Mouse (Mus musculus): ENCODE data around the gene Mrpl21.

Gene Mrpl21

GRCm38 (mm10) chr19:3304017-3304416 is 21.3 kb downstream of the Mrpl21 start:
- no peak for DNase-seq

GRCm38 (mm10) chr19:3307175-3307949 is 24.7 kb downstream of the Mrpl21 start:
- no peak for DNase-seq

- DNase-seq: no peak
Observed at GRCm38 (mm10) chr19:3319341-3319740, 36.6 kb downstream of the Mrpl21 start.

DNA sequence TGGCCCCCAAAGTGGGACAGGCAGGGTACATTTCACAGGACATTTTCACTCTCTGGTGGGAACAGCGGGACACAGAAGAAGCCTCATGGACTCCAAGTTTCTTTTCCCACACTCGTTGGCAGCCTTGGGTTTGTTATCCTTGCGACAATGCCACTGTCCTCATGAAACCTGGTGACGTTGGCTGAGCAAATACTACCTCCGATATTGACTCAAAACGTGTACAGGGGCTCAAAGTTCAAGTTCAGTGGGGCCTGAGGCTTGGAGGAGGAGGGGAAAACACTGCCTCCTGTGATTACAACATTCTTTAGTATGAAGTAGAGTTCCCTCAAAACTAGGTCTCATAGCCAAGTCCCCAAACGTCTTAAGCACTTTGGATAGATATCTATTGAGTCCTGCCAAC is 37.4 kb downstream of the Mrpl21 start:
- DNase-seq: peak; percentile 15

GRCm38 (mm10) chr19:3320801-3321200 is 38.1 kb downstream of the Mrpl21 start:
- DNase-seq: no peak

- DNase-seq: peak; percentile 85
Observed at GRCm38 (mm10) chr19:3321617-3322016, 38.9 kb downstream of the Mrpl21 start.

DNA sequence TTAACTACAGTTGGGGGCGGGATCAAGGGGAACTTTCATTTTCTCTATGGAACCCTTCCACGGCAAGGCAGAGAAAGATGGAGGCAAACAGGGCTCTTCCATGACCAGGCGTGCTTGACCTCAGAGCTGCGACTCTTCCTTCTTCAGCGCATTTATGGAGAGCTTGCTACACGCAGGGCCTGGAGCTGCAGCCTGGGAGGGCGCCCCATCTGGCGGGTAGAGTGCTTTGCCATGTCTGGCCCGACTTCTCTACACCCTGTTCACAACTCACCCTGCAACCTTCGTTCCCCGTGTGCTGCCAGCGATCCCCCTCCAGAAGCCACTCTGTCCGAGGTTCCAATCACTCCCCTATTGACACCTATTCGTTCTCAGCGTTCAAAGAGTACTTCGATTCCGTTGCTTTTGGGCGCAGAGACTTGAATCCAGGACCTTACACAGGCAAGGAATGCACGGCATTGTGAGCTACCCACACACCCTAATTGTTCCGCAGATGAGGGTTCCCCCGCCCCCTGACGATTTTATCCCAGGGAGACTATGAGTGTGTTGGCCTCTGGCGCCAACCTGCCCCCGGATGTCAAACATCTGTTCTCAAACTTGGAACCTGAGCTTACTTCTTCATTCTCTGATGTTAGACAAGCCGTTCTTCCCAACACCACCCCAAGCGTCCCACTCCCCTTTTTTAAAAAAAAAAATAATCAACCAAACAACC is 39.7 kb downstream of the Mrpl21 start, which contains the start of gene Cpt1a:
Gene Cpt1a (plus strand): TSS at position 74 of the 709 bp plus-strand sequence.
- peak; percentile 70 for DNase-seq

GRCm38 (mm10) chr19:3323201-3323621 is 40.5 kb downstream of the Mrpl21 start:
- DNase-seq: peak; percentile 90

- peak; percentile 88 for DNase-seq
Observed at GRCm38 (mm10) chr19:3323753-3324270, 41.1 kb downstream of the Mrpl21 start.

- DNase-seq: peak; percentile 43
Observed at GRCm38 (mm10) chr19:3324271-3324811, 41.6 kb downstream of the Mrpl21 start.

DNA sequence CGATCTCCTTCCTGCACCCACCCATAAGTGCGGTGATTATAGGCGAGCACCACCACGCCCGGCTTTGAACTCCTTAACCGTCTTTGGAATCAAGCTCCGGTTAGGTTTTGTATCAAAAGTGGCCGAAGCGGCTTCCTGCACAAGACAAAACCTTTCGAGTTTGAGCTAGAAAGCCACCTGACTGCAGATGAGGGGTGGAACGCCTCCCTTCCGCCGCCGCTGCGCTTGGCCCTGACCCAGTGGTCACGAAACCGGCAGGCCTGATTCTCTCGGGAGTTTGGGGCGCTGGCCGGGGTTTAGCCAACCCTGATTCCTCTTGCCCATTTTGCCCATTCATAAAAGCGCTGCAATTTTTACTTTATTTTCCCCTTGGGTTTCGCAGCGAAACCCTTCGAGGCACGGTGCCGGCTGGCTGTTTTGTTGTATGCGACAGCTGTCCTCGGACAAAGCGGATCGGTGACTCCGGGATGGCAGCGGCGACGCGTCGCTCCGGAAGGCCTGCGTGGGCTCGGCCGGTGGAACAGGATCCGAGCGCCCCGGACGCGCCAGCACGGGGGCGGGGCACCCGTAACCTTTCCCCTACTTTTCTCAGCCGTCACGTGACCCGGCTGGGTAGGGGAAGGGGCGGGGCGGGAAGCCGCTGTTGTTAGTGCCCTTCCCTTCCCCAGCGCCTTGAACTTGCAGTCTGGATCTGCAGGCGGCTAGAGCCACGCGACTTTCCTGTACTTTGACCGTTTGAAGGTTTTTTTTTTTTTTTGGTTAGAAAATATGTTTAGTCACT is 42.4 kb downstream of the Mrpl21 start:
- DNase-seq: peak; percentile 94

DNA sequence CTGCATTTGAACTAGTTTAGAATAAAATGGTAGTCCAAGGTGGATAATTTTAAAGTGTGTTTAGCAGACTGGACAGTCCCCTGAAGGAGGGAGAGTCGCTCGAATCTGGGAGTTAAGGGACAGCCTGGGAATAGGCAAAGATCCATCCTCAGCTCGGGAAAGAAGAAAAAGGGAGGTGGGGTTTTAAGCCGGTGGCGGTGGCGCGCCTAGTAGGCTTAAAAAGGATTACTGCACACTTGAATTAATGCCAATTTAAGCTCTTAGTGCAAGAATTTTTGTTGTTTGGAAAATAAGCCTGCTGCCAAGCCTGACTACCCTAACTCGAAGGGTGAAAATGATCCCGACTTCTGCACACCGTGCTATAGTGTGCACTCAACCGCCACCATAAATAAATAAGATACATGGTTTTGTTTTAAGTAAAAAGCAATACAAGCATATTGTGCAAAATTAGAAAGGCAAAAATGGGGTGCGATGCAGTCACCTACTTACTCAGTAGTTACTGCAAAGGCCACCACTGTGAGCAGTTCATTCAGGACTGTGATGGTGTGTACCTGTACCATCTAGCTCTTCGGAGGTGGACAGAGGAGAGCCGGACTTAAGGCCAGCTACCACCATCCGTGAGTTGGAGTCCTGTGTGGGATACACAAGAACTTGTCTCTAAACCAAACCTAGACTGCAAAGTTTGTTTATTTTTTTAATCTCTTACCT is 43.2 kb downstream of the Mrpl21 start:
- peak; percentile 45 for DNase-seq

DNA sequence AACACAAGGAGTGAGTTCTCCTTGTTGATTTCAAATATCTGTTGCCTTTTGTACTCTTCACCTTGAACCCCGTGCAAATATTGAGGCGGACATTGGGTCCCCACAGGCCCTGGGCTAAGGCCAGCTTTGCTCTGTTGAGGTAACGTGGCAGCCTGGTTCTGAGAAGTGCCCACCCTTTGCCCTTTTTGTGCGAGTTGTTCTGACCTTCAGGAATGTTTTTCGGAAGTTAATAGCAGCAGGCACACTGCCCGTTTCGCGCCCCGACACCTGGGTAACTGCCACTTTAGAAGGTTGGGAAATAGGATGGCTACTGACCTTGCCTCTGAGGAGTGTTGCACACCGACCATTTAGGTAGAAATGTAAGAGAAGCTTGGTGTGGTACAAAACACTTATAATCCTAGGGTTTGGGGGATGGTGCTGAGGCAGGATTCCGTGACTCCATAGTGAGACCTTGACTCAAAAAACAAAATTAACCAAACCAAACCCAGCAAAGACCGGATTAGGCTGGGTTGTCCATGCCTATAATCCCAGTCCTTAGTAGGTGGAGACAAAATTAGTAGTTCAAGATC is 43.9 kb downstream of the Mrpl21 start:
- DNase-seq: peak; percentile 89

DNA sequence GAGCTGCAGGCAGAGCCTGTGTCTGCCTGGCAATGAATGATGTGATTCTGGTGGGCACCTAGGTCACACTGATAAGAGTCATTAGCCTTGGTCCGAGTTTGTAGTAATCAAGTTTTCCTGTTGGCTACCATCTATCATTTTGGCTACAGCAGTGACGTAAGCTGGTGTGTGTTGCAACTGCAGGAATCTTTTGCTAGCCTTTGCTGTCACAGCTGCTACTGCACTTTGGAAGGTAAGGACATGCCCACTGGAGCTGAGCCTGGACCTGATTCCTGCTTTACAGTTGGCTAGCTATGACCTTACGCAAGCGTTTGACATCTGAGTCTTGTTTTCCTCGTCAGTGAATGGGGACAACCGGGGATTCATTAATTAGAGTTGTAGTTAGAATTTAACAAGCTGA is 50.5 kb downstream of the Mrpl21 start:
- peak; percentile 92 for DNase-seq

- DNase-seq: peak; percentile 80
Observed at GRCm38 (mm10) chr19:3333694-3334515, 51.2 kb downstream of the Mrpl21 start.

- no peak for DNase-seq
Observed at GRCm38 (mm10) chr19:3334550-3334949, 51.8 kb downstream of the Mrpl21 start.

DNA sequence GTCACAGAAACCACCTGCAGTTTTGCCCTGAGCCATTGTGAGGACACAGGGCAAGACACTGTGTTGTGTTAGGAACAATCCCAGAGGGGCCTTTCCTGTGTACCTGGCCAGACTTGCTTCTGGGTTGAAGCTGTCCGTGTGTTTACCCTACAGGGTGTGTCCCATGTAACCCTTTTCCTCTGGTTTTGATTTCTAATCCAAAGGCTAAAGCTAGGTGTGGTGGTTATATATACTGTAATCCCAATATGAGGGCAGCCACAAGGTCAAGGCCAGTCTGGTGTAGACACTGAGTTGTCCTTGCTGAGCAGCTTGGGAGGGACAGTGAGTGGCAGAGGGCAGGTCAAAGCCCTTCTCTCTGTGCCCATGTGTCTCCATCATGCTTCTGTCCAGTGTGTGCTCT is 53.2 kb downstream of the Mrpl21 start:
- no peak for DNase-seq

- no peak for DNase-seq
Observed at GRCm38 (mm10) chr19:3336485-3337255, 54.0 kb downstream of the Mrpl21 start.

- DNase-seq: no peak
Observed at GRCm38 (mm10) chr19:3339187-3339586, 56.5 kb downstream of the Mrpl21 start.

GRCm38 (mm10) chr19:3341021-3341420 is 58.3 kb downstream of the Mrpl21 start:
- DNase-seq: no peak
